ENCODE assay signal across 8 mouse cellular contexts in genomic region chr1:72226172-72226886, GRCm38 (mm10). TPM values are rescaled to one million over a fixed set of nuclear protein-coding genes. Genes with fewer than 3 reads are reported as not detected.
DNase-seq lines count a peak whose midpoint lies in the region; ATAC-seq and TF ChIP-seq lines count a peak whose summit lies in the region.

No protein-coding gene starts in this region.

- ATAC-seq in embryonic facial prominence, embryonic 14.5 days (ENCODE audit: low read depth), result peak; percentile 91
- ATAC-seq in liver, postnatal 0 days, result peak; percentile 84

- no peaks in the 10 kb centered on the region for H3K9me3 ChIP-seq in embryonic facial prominence, embryonic 14.5 days (ENCODE audit: control insufficient read depth, low read length)
- H3K9me3 ChIP-seq in liver, postnatal 0 days (ENCODE audit: low read length), result no peaks in the 10 kb centered on the region

- peaks cover 12% of the 10 kb centered on the region for H3K27me3 ChIP-seq in embryonic facial prominence, embryonic 14.5 days (replicated peaks; ENCODE audit: control insufficient read depth, insufficient read depth, low read length)
- 0 out of 2 replicates have a peak, but pooled peaks cover 5% of the 10 kb centered on the region for H3K27me3 ChIP-seq in liver, postnatal 0 days (ENCODE audit: insufficient read depth, low read length)

- H3K4me3 ChIP-seq in embryonic facial prominence, embryonic 14.5 days (ENCODE audit: low read depth, low read length), result peak overlapping the region; percentile 44
- H3K4me3 ChIP-seq in liver, postnatal 0 days (ENCODE audit: low read depth, low read length), result peak overlapping the region; percentile 56; the same call in 1 of the 2 replicates

- 0 out of 2 replicates have a peak, but pooled peaks have one; percentile 16 for TF ChIP-seq EP300 in liver, postnatal 0 days (IDR thresholded peaks at IDR 0.05; ENCODE audit: low read depth)

- under 1% methylated on average over 9 of the region's 18 CpGs for WGBS in embryonic facial prominence, embryonic 14.5 days
- 1% methylated on average over 9 of the region's 18 CpGs for WGBS in liver, postnatal 0 days (ENCODE audit: insufficient replicate concordance)

- DNase-seq in adrenal gland, adult 2 months, result peak; percentile 27
- DNase-seq in adrenal gland, postnatal 4 days (ENCODE audit: low spot score in 2 of 2), result no peak
- DNase-seq in spleen, postnatal 36 days (ENCODE audit: low spot score in 2 of 2), result peak; percentile 17 to 44
- DNase-seq in spleen, adult 12 weeks (ENCODE audit: low spot score), result no peak
- DNase-seq in embryonic facial prominence, embryonic 14.5 days (ENCODE audit: low spot score), result peak; percentile 96
- peak; percentile 91 for DNase-seq in hindlimb bud, embryonic 11.5 days (ENCODE audit: extremely low spot score, low read depth, low spot score)
- DNase-seq in liver, postnatal 0 days, result peak; percentile 54
- peak; percentile 40 for DNase-seq in retina, postnatal 7 days (ENCODE audit: low read depth, low spot score)

- no peak overlapping the region; the same call in 1 of the 2 replicates for H3K9ac ChIP-seq in embryonic facial prominence, embryonic 14.5 days (ENCODE audit: low read depth, low read length)
- no peak overlapping the region; the same call in 1 of the 2 replicates for H3K9ac ChIP-seq in liver, postnatal 0 days (replicated peaks)

- H3K27ac ChIP-seq in embryonic facial prominence, embryonic 14.5 days (replicated peaks; ENCODE audit: low read depth, low read length), result no peak overlapping the region
- peak overlapping the region; percentile 75 for H3K27ac ChIP-seq in liver, postnatal 0 days (ENCODE audit: low read depth)

- no peaks in the 10 kb centered on the region for H3K36me3 ChIP-seq in embryonic facial prominence, embryonic 14.5 days (ENCODE audit: control insufficient read depth, insufficient read depth, low read length)
- H3K36me3 ChIP-seq in liver, postnatal 0 days (replicated peaks; ENCODE audit: insufficient read depth, low read length), result no peaks in the 10 kb centered on the region

- no peak for TF ChIP-seq CTCF in liver, postnatal 0 days (IDR thresholded peaks at IDR 0.05; ENCODE audit: low read depth)

- H3K4me1 ChIP-seq in embryonic facial prominence, embryonic 14.5 days (ENCODE audit: control insufficient read depth, insufficient read depth, low read length), result no peaks in the 10 kb centered on the region
- peaks cover 3% of the 10 kb centered on the region; the same call in 1 of the 2 replicates for H3K4me1 ChIP-seq in liver, postnatal 0 days (ENCODE audit: insufficient read depth)

- peak overlapping the region; percentile 58 for H3K4me2 ChIP-seq in embryonic facial prominence, embryonic 14.5 days (ENCODE audit: low read depth, low read length)
- peak overlapping the region; percentile 87; the same call in 1 of the 2 replicates for H3K4me2 ChIP-seq in liver, postnatal 0 days (ENCODE audit: low read depth, low read length)

RNA-seq across cellular contexts. Expression of gene Mreg, which starts 14.2 kb away (rescaled TPM):
- 1 to 10 TPM; 1.8 to 2.9 TPM for total RNA-seq in adrenal gland, adult 2 months (2021)
- 0.22 and 0.49 TPM in 2 replicates for polyA plus RNA-seq in adrenal gland, adult 2 months (2012; rRNA removed)
- 1 to 10 TPM; 4.1 to 4.5 TPM for total RNA-seq in adrenal gland, postnatal 4 days (2021)
- polyA plus RNA-seq in embryonic facial prominence, embryonic 14.5 days (2014; fragmentation: Nextera tagmentation; extraction: Ambion mirVana), result 5.9 and 7.6 TPM in 2 replicates
- 10.0 and 10.5 TPM in 2 replicates for polyA plus RNA-seq in liver, postnatal 0 days (2015; fragmentation: Nextera tagmentation; extraction: Ambion mirVana)

RNA-seq across cellular contexts. Expression of gene Pecr, which starts 57.8 kb away (rescaled TPM):
- total RNA-seq in adrenal gland, adult 2 months (2021), result 10 to 100 TPM; 20.4 to 33.6 TPM
- polyA plus RNA-seq in adrenal gland, adult 2 months (2012; rRNA removed), result 6.6 and 7.0 TPM in 2 replicates
- total RNA-seq in adrenal gland, postnatal 4 days (2021), result 10 to 100 TPM; 37.0 to 38.7 TPM
- 30.4 and 31.4 TPM in 2 replicates for polyA plus RNA-seq in embryonic facial prominence, embryonic 14.5 days (2014; fragmentation: Nextera tagmentation; extraction: Ambion mirVana)
- polyA plus RNA-seq in liver, postnatal 0 days (2015; fragmentation: Nextera tagmentation; extraction: Ambion mirVana), result 132 and 143 TPM in 2 replicates

RNA-seq across cellular contexts. Expression of gene Tmem169, which starts 57.8 kb away (rescaled TPM):
- total RNA-seq in adrenal gland, adult 2 months (2021), result under 1 TPM; 0.66 to 0.75 TPM
- 0.16 and 0.19 TPM in 2 replicates for polyA plus RNA-seq in adrenal gland, adult 2 months (2012; rRNA removed)
- 1 to 10 TPM; 2.5 to 6.1 TPM for total RNA-seq in adrenal gland, postnatal 4 days (2021)
- 4.0 and 4.1 TPM in 2 replicates for polyA plus RNA-seq in embryonic facial prominence, embryonic 14.5 days (2014; fragmentation: Nextera tagmentation; extraction: Ambion mirVana)
- 0.22 and 0.29 TPM in 2 replicates for polyA plus RNA-seq in liver, postnatal 0 days (2015; fragmentation: Nextera tagmentation; extraction: Ambion mirVana)

Comparison
In these comparisons a context has a peak if more than half of its experiments do, and no peak if none do; other contexts are left out.
1. DNase-seq: peak in adrenal gland, adult 2 months (single experiment), spleen, postnatal 36 days (2 of 2), embryonic facial prominence, embryonic 14.5 days (single experiment), hindlimb bud, embryonic 11.5 days (single experiment), liver, postnatal 0 days (single experiment) and retina, postnatal 7 days (single experiment); none in adrenal gland, postnatal 4 days (0 of 2) and spleen, adult 12 weeks (single experiment).